Mouse (Mus musculus): ENCODE data around the gene Ust.

DNA sequence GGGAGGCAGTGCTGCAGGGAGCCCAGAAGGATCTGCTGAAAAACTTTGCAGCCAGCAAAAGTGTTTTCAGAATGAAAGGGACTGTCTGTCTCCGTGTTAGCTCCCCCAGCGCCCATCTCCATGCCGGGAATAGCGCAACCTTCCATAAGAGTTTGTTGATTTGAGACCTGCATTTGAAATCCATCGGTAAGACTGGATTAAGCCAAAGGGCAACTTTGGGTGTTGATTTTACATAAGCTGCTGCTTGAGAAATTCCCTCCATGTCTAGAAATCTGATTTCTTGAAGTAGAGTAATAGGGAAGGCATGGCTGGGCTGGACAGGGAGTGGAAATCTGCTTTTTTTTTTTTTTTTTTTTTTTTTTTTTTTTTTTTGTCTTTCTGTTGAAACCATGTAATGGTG lies 306.9 kb downstream of the Ust start:
- TF ChIP-seq CTCF (conservative IDR thresholded peaks at IDR 0.05; ENCODE audit: insufficient read depth, insufficient read length, low read depth, low read length) (no peak), POLR2A (IDR thresholded peaks at IDR 0.05; ENCODE audit: low read depth, low read length) (no peak)
